Mouse (Mus musculus): ENCODE results near the gene Szt2. TPM values are rescaled to one million over a fixed set of nuclear protein-coding genes. Genes with fewer than 3 reads are reported as not detected.

Gene Szt2
- polyA plus RNA-seq, 1 experiment from 2014 or later, result 11.3 TPM

DNA sequence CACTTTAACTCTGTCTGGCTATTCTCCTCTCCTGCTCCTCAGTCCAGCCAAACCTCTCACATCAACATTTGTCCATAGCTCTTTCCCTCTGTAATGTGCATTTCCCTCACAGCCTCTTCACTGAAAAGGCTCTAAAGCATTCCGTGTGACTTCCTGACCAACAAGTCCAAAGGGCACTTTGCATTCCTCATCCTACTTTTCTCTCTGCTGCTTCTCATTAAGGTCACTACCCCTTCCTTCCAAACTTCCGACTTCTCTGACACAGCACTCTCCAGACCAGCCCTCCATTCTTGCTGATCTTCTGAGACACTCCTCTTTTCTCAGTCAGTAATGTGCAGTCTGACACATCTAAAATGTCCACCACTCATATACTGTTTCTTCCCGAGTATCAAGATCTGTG, 12.6 kb downstream of the Szt2 start:
- Histone ChIP-seq H3K4me3 (ENCODE audit: low read depth, low read length) (no peak overlapping the region), H3K36me3 (ENCODE audit: control insufficient read depth, insufficient read depth, low read length) (peaks cover 13% of the 10 kb centered on the region), H3K9me3 (ENCODE audit: control insufficient read depth, low read length) (no peaks in the 10 kb centered on the region), H3K27me3 (ENCODE audit: control insufficient read depth, insufficient read depth, low read length) (no peaks in the 10 kb centered on the region), H3K4me2 (ENCODE audit: low read depth) (no peak overlapping the region), H3K4me1 (ENCODE audit: control insufficient read depth, insufficient read depth, low read length) (no peaks in the 10 kb centered on the region), H3K9ac (ENCODE audit: low read length) (no peak overlapping the region), H3K27ac (ENCODE audit: low read depth, low read length) (no peak overlapping the region)
- DNase-seq (ENCODE audit: low spot score), result no peak
- ATAC-seq (ENCODE audit: insufficient read depth, low FRiP score, low TSS enrichment), result no peak
- WGBS, result 83% methylated on average over 3 of the region's 3 CpGs

GRCm38 (mm10) chr4:118395289-118395688, 13.8 kb downstream of the Szt2 start:
- peaks cover 17% of the 10 kb centered on the region for H3K36me3 ChIP-seq (ENCODE audit: control insufficient read depth, insufficient read depth, low read length)
- DNase-seq (ENCODE audit: low spot score), result no peak
- no peak overlapping the region for H3K4me2 ChIP-seq (ENCODE audit: low read depth)
- no peak for ATAC-seq (ENCODE audit: insufficient read depth, low FRiP score, low TSS enrichment)
- no peaks in the 10 kb centered on the region for H3K4me1 ChIP-seq (ENCODE audit: control insufficient read depth, insufficient read depth, low read length)
- 95% methylated on average over 4 of the region's 4 CpGs for WGBS
- no peaks in the 10 kb centered on the region for H3K9me3 ChIP-seq (ENCODE audit: control insufficient read depth, low read length)
- no peak overlapping the region for H3K27ac ChIP-seq (ENCODE audit: low read depth, low read length)
- no peaks in the 10 kb centered on the region for H3K27me3 ChIP-seq (ENCODE audit: control insufficient read depth, insufficient read depth, low read length)
- no peak overlapping the region for H3K4me3 ChIP-seq (ENCODE audit: low read depth, low read length)
- H3K9ac ChIP-seq (ENCODE audit: low read length), result no peak overlapping the region

DNA sequence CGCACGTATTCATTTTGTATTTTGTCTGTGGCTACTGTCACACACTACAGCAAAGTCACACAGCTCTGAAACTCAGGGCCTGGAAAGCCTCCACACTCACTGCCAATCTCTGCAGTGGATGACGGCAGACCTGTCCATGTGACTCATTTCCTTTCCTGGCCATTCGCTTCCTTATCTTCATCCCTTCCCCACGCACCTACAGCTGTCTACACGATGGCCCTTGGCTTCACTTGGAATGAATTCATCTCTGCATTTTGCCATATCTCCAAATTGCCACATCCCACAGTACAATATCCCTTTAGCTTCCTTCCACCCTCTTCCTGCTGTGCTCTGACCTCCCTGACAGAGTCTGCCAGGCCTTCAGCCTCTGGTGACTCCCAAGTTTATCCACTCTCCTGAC, 14.6 kb downstream of the Szt2 start:
- WGBS, result 94% methylated on average over 6 of the region's 6 CpGs
- peaks cover 19% of the 10 kb centered on the region for H3K36me3 ChIP-seq (ENCODE audit: control insufficient read depth, insufficient read depth, low read length)
- H3K4me3 ChIP-seq (ENCODE audit: low read depth, low read length), result no peak overlapping the region
- H3K27ac ChIP-seq (ENCODE audit: low read depth, low read length), result no peak overlapping the region
- no peak overlapping the region for H3K9ac ChIP-seq (ENCODE audit: low read length)
- no peaks in the 10 kb centered on the region for H3K27me3 ChIP-seq (ENCODE audit: control insufficient read depth, insufficient read depth, low read length)
- H3K9me3 ChIP-seq (ENCODE audit: control insufficient read depth, low read length), result no peaks in the 10 kb centered on the region
- DNase-seq (ENCODE audit: low spot score), result no peak
- H3K4me2 ChIP-seq (ENCODE audit: low read depth), result no peak overlapping the region
- no peaks in the 10 kb centered on the region for H3K4me1 ChIP-seq (ENCODE audit: control insufficient read depth, insufficient read depth, low read length)
- no peak for ATAC-seq (ENCODE audit: insufficient read depth, low FRiP score, low TSS enrichment)

DNA sequence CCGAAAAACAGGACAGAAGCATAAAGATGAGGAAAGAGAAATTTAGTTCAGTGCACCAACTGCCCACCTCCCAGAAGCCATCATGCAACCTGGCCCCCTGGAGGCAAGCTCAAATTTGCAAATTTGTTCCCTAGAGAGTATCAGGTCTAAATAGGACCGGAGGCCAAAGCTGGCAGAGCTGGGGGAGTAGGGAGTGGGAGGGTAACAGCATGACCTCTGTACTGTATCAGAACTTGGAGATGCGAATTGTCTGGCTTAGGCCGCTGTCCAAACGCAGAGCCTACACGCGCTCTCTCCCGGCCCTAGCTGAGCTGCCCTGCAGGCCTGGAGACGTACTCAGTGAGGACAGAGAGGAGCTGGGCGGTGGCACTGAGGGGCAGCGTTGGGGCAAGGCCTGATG, 18.9 kb downstream of the Szt2 start:
- ATAC-seq (ENCODE audit: insufficient read depth, low FRiP score, low TSS enrichment), result no peak
- 92% methylated on average over 11 of the region's 11 CpGs for WGBS
- peaks cover 39% of the 10 kb centered on the region for H3K36me3 ChIP-seq (ENCODE audit: control insufficient read depth, insufficient read depth, low read length)

GRCm38 (mm10) chr4:118387316-118387715, 21.8 kb downstream of the Szt2 start:
- peaks cover 42% of the 10 kb centered on the region for H3K36me3 ChIP-seq (ENCODE audit: control insufficient read depth, insufficient read depth, low read length)
- no peak for DNase-seq (ENCODE audit: low spot score)

More for the DNA sequence above, 18.9 kb downstream of the Szt2 start:
- H3K4me3 ChIP-seq (ENCODE audit: low read depth, low read length), result no peak overlapping the region
- H3K27me3 ChIP-seq (ENCODE audit: control insufficient read depth, insufficient read depth, low read length), result no peaks in the 10 kb centered on the region
- no peaks in the 10 kb centered on the region for H3K9me3 ChIP-seq (ENCODE audit: control insufficient read depth, low read length)
- no peak for DNase-seq (ENCODE audit: low spot score)
- no peak overlapping the region for H3K27ac ChIP-seq (ENCODE audit: low read depth, low read length)
- H3K4me2 ChIP-seq (ENCODE audit: low read depth), result no peak overlapping the region
- no peak overlapping the region for H3K9ac ChIP-seq (ENCODE audit: low read length)
- H3K4me1 ChIP-seq (ENCODE audit: control insufficient read depth, insufficient read depth, low read length), result no peaks in the 10 kb centered on the region

GRCm38 (mm10) chr4:118383271-118383670, 25.8 kb downstream of the Szt2 start:
- no peak for DNase-seq (ENCODE audit: low spot score)
- H3K27me3 ChIP-seq (ENCODE audit: control insufficient read depth, insufficient read depth, low read length), result no peaks in the 10 kb centered on the region
- no peak for ATAC-seq (ENCODE audit: insufficient read depth, low FRiP score, low TSS enrichment)
- no peaks in the 10 kb centered on the region for H3K9me3 ChIP-seq (ENCODE audit: control insufficient read depth, low read length)
- no peak overlapping the region for H3K27ac ChIP-seq (ENCODE audit: low read depth, low read length)
- H3K36me3 ChIP-seq (ENCODE audit: control insufficient read depth, insufficient read depth, low read length), result peaks cover 28% of the 10 kb centered on the region
- WGBS, result 95% methylated on average over 7 of the region's 7 CpGs
- no peak overlapping the region for H3K9ac ChIP-seq (ENCODE audit: low read length)
- no peak overlapping the region for H3K4me2 ChIP-seq (ENCODE audit: low read depth)
- no peak overlapping the region for H3K4me3 ChIP-seq (ENCODE audit: low read depth, low read length)
- H3K4me1 ChIP-seq (ENCODE audit: control insufficient read depth, insufficient read depth, low read length), result no peaks in the 10 kb centered on the region

More at GRCm38 (mm10) chr4:118387316-118387715, 21.8 kb downstream of the Szt2 start:
- no peak overlapping the region for H3K27ac ChIP-seq (ENCODE audit: low read depth, low read length)
- no peak overlapping the region for H3K4me2 ChIP-seq (ENCODE audit: low read depth)
- no peak for ATAC-seq (ENCODE audit: insufficient read depth, low FRiP score, low TSS enrichment)
- no peaks in the 10 kb centered on the region for H3K27me3 ChIP-seq (ENCODE audit: control insufficient read depth, insufficient read depth, low read length)
- no peaks in the 10 kb centered on the region for H3K9me3 ChIP-seq (ENCODE audit: control insufficient read depth, low read length)
- 90% methylated on average over 8 of the region's 8 CpGs for WGBS
- no peak overlapping the region for H3K4me3 ChIP-seq (ENCODE audit: low read depth, low read length)
- no peaks in the 10 kb centered on the region for H3K4me1 ChIP-seq (ENCODE audit: control insufficient read depth, insufficient read depth, low read length)
- no peak overlapping the region for H3K9ac ChIP-seq (ENCODE audit: low read length)

DNA sequence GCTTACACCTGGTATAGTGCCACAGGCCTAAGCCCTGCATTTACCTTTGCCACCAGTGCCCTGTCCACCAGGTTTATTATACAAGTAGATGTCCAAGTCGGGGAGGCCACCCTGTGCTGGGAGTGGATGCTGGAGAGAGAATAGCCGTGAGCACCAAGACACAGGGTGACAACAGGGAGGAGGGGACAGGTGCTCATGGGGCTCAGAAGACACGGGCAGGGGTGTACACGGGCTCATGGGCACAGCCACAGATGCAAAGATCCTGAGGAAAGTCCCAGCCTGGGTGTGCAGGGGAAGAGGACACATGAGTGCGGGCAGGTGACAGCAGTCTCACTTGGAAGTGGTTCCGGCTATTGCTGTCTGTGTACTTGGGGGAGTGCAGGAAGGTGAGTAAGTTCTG, 33.1 kb downstream of the Szt2 start:
- Histone ChIP-seq H3K4me2 (ENCODE audit: low read depth) (no peak overlapping the region), H3K36me3 (ENCODE audit: control insufficient read depth, insufficient read depth, low read length) (peaks cover 26% of the 10 kb centered on the region), H3K9me3 (ENCODE audit: control insufficient read depth, low read length) (no peaks in the 10 kb centered on the region), H3K4me3 (ENCODE audit: low read depth, low read length) (no peak overlapping the region), H3K4me1 (ENCODE audit: control insufficient read depth, insufficient read depth, low read length) (no peaks in the 10 kb centered on the region), H3K27ac (ENCODE audit: low read depth, low read length) (no peak overlapping the region), H3K27me3 (ENCODE audit: control insufficient read depth, insufficient read depth, low read length) (no peaks in the 10 kb centered on the region), H3K9ac (ENCODE audit: low read length) (no peak overlapping the region)
- no peak for DNase-seq (ENCODE audit: low spot score)
- WGBS, result 92% methylated on average over 6 of the region's 6 CpGs
- ATAC-seq (ENCODE audit: insufficient read depth, low FRiP score, low TSS enrichment), result no peak

DNA sequence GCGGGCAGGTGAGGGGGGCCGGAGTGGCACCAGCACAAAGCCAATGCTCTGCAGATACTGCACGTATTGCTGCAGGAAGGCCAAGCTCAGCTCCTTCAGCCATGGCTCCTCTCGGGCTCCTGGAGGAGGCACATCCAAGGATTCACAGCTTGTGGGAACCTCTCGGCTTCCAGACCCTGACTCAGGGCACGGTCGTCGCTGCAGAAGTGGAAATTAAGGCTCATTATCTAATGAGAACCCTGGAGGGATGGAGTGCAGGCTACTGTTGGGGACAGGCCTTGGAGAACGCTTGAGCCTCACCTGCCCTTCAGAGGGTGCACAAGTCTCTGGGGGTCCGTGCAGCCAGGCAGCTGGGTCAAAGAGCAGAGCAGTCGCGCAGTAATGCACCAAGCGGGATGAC, 37.3 kb downstream of the Szt2 start:
- H3K27me3 ChIP-seq (ENCODE audit: control insufficient read depth, insufficient read depth, low read length), result no peaks in the 10 kb centered on the region
- 93% methylated on average over 13 of the region's 13 CpGs for WGBS
- H3K4me2 ChIP-seq (ENCODE audit: low read depth), result no peak overlapping the region
- ATAC-seq (ENCODE audit: insufficient read depth, low FRiP score, low TSS enrichment) (no peak), DNase-seq (ENCODE audit: low spot score) (no peak)
- no peak overlapping the region for H3K27ac ChIP-seq (ENCODE audit: low read depth, low read length)
- no peak overlapping the region for H3K4me3 ChIP-seq (ENCODE audit: low read depth, low read length)
- no peaks in the 10 kb centered on the region for H3K4me1 ChIP-seq (ENCODE audit: control insufficient read depth, insufficient read depth, low read length)
- H3K36me3 ChIP-seq (ENCODE audit: control insufficient read depth, insufficient read depth, low read length), result peaks cover 27% of the 10 kb centered on the region
- no peaks in the 10 kb centered on the region for H3K9me3 ChIP-seq (ENCODE audit: control insufficient read depth, low read length)
- H3K9ac ChIP-seq (ENCODE audit: low read length), result no peak overlapping the region

- Histone ChIP-seq H3K27me3 (ENCODE audit: control insufficient read depth, insufficient read depth, low read length) (no peaks in the 10 kb centered on the region), H3K4me2 (ENCODE audit: low read depth) (no peak overlapping the region), H3K36me3 (ENCODE audit: control insufficient read depth, insufficient read depth, low read length) (peaks cover 19% of the 10 kb centered on the region), H3K4me1 (ENCODE audit: control insufficient read depth, insufficient read depth, low read length) (no peaks in the 10 kb centered on the region), H3K9ac (ENCODE audit: low read length) (no peak overlapping the region), H3K9me3 (ENCODE audit: control insufficient read depth, low read length) (no peaks in the 10 kb centered on the region), H3K4me3 (ENCODE audit: low read depth, low read length) (no peak overlapping the region), H3K27ac (ENCODE audit: low read depth, low read length) (no peak overlapping the region)
- WGBS, result 96% methylated on average over 3 of the region's 3 CpGs
- ATAC-seq (ENCODE audit: insufficient read depth, low FRiP score, low TSS enrichment), result no peak
- no peak for DNase-seq (ENCODE audit: low spot score)
Measured at GRCm38 (mm10) chr4:118368616-118369015, 40.5 kb downstream of the Szt2 start.

Measured in neural tube, embryonic 11.5 days (tissue).